Mouse (Mus musculus): ENCODE measurements around the gene Foxo1. TPM values are rescaled to one million over a fixed set of nuclear protein-coding genes. Genes with fewer than 3 reads are reported as not detected.

The Foxo1 gene
- polyA plus RNA-seq, 1 experiment from 2014 or later, result 9.0 TPM

DNA sequence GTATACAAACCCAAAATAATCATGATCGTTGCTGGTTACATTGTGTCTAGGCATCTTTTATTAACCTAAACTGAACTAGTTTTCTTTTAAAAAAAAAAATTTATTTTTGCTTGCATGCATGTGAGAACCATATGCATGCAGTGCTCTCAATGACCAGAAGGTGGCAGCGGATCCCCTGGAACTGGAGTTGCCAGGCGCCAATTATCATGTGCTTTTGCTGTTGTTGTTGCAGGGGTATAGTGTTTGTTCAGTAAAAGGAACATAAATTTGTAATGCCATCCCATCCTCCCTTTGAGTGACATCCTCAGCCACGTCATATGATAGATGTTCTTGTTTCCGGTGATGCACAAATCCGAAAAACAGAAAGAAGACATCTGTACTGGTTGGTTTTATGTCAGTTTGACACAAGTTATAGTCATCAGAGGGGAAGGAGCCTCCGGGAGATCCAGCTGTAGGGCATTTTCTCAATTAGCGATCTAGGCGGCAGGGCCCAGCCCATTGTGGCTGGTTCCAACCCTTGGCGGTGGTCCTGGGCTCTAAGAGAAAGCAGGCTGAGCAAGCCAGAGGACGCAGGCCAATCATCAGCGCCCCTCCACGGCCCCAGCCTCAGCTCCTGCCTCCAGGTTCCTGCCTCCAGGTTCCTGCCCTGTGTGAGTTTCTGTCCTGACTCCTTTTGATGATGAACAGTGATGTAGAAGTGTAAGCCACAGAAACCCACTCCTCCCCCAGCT, 5.5 kb upstream of the Foxo1 start:
- ATAC-seq (ENCODE audit: low read depth), result no peak
- peaks cover 18% of the 10 kb centered on the region for H3K27me3 ChIP-seq (replicated peaks; ENCODE audit: control insufficient read depth, insufficient read depth, low read length)

DNA sequence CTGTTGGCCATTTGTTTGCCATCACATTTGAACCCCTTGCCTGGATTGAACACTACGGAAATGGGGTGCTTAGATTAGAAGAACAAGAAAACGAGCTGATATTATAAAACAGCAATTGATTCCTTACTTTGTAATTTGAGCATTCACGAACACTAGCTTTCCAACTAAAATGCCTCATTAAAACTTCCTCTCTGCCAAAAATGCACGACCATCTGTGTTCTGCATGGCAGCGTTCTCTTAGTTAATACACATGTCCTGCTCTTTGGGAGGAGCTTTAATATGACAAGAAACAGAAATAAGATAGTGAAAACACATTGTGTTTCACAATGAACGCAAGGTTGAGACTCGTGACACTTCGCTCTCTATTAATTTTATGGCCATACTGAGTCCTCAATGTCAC, 3.8 kb upstream of the Foxo1 start:
- Histone ChIP-seq H3K36me3 (ENCODE audit: control insufficient read depth, insufficient read depth, low read length) (no peaks in the 10 kb centered on the region), H3K4me1 (ENCODE audit: control insufficient read depth, insufficient read depth, low read length) (peaks cover 6% of the 10 kb centered on the region; the same call in 1 of the 2 replicates), H3K4me2 (ENCODE audit: low read depth, low read length) (no peak overlapping the region), H3K9ac (ENCODE audit: low read depth, low read length) (no peak overlapping the region), H3K4me3 (ENCODE audit: low read depth, low read length) (no peak overlapping the region), H3K27ac (replicated peaks; ENCODE audit: low read depth, low read length) (no peak overlapping the region), H3K9me3 (ENCODE audit: control insufficient read depth, low read length) (no peaks in the 10 kb centered on the region), H3K27me3 (replicated peaks; ENCODE audit: control insufficient read depth, insufficient read depth, low read length) (peaks cover 14% of the 10 kb centered on the region)
- DNase-seq (ENCODE audit: low spot score) (no peak), ATAC-seq (ENCODE audit: low read depth) (no peak)
- 61% methylated on average over 8 of the region's 8 CpGs for WGBS

More for the DNA sequence above, 5.5 kb upstream of the Foxo1 start:
- H3K9me3 ChIP-seq (ENCODE audit: control insufficient read depth, low read length), result no peaks in the 10 kb centered on the region
- H3K27ac ChIP-seq (replicated peaks; ENCODE audit: low read depth, low read length), result no peak overlapping the region
- peaks cover 6% of the 10 kb centered on the region; the same call in 1 of the 2 replicates for H3K4me1 ChIP-seq (ENCODE audit: control insufficient read depth, insufficient read depth, low read length)
- H3K36me3 ChIP-seq (ENCODE audit: control insufficient read depth, insufficient read depth, low read length), result no peaks in the 10 kb centered on the region
- no peak overlapping the region for H3K4me3 ChIP-seq (ENCODE audit: low read depth, low read length)
- WGBS, result 42% methylated on average over 13 of the region's 13 CpGs
- no peak overlapping the region for H3K9ac ChIP-seq (ENCODE audit: low read depth, low read length)
- peak; percentile 76 for DNase-seq (ENCODE audit: low spot score)
- H3K4me2 ChIP-seq (ENCODE audit: low read depth, low read length), result no peak overlapping the region

DNA sequence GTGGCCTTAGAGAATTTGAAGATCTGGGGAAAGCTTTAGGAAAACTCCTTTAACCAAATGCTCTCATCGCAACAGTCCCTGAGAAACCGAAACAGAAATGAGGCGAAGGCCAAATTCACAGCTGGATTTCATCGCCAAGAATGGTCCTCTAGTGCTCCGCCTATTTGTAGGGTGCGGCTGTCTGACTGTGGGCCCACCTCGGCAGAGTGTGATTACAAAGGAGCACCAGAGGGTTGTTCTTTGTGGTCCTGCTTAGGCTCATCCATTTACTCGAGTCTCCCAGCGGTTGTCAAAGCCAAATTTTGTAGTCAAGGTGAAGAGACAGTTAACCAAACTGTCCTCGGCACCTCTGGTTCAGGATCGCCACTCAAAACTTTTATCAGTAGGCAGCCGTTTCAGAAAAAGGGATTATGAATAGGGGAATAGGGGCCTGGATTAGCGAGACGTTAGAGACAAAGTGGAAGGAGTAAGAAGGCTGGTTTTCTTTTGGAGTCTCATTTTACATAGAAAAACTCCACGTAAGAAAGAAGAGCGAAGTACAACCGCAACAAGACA, 1.5 kb upstream of the Foxo1 start:
- Histone ChIP-seq H3K36me3 (ENCODE audit: control insufficient read depth, insufficient read depth, low read length) (no peaks in the 10 kb centered on the region), H3K9me3 (ENCODE audit: control insufficient read depth, low read length) (no peaks in the 10 kb centered on the region), H3K4me3 (ENCODE audit: low read depth, low read length) (peak overlapping the region; percentile 93), H3K4me2 (ENCODE audit: low read depth, low read length) (peak overlapping the region; percentile 95), H3K9ac (ENCODE audit: low read depth, low read length) (peak overlapping the region; percentile 34; the same call in 1 of the 2 replicates), H3K27ac (replicated peaks; ENCODE audit: low read depth, low read length) (no peak overlapping the region), H3K27me3 (replicated peaks; ENCODE audit: control insufficient read depth, insufficient read depth, low read length) (peaks cover 14% of the 10 kb centered on the region), H3K4me1 (ENCODE audit: control insufficient read depth, insufficient read depth, low read length) (peaks cover 13% of the 10 kb centered on the region)
- no peak for DNase-seq (ENCODE audit: low spot score)
- no peak for ATAC-seq (ENCODE audit: low read depth)
- 7% methylated on average over 17 of the region's 17 CpGs for WGBS

DNA sequence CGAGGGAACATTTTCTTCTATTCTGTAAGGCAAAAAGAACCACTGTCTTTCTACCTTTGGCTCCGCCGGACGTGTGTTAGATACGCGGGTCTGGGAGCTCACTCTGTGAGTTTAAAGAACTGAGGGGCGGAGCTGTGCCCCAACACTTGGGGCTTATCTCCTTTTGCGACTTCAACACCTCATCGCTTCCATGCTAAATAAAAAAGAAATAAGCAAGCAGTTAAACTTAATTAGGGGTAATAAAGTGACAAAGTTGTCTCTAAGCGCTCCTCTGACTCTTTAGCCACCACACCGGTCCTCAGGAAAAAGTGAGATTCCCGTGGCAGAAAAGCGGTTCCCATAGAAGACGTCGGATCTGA, 864 bp upstream of the Foxo1 start:
- DNase-seq (ENCODE audit: low spot score), result no peak
- H3K36me3 ChIP-seq (ENCODE audit: control insufficient read depth, insufficient read depth, low read length), result no peaks in the 10 kb centered on the region
- WGBS, result under 1% methylated on average over 15 of the region's 15 CpGs

DNA sequence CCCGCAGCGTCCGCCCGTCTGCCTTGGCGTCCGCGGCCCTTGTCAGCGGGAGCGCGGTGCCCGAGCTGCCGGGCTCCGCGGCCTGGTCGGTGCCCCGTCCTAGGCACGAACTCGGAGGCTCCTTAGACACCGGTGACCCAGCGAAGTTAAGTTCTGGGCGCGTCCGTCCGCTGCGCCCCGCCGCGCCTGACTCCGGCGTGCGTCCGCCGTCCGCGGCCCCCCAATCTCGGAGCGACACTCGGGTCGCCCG, 276 bp downstream of the Foxo1 start:
- H3K9me3 ChIP-seq (ENCODE audit: control insufficient read depth, low read length), result no peaks in the 10 kb centered on the region
- DNase-seq (ENCODE audit: low spot score) (no peak), ATAC-seq (ENCODE audit: low read depth) (no peak)
- peaks cover 14% of the 10 kb centered on the region for H3K27me3 ChIP-seq (replicated peaks; ENCODE audit: control insufficient read depth, insufficient read depth, low read length)
- 0% methylated on average over 18 of the region's 40 CpGs for WGBS
- H3K4me3 ChIP-seq (ENCODE audit: low read depth, low read length), result peak overlapping the region; percentile 93
- peak overlapping the region; percentile 83 for H3K9ac ChIP-seq (ENCODE audit: low read depth, low read length)
- H3K36me3 ChIP-seq (ENCODE audit: control insufficient read depth, insufficient read depth, low read length), result no peaks in the 10 kb centered on the region
- H3K27ac ChIP-seq (replicated peaks; ENCODE audit: low read depth, low read length), result peak overlapping the region; percentile 86
- peak overlapping the region; percentile 95 for H3K4me2 ChIP-seq (ENCODE audit: low read depth, low read length)
- H3K4me1 ChIP-seq (ENCODE audit: control insufficient read depth, insufficient read depth, low read length), result peaks cover 13% of the 10 kb centered on the region

More for the DNA sequence above, 864 bp upstream of the Foxo1 start:
- no peak for ATAC-seq (ENCODE audit: low read depth)
- H3K27ac ChIP-seq (replicated peaks; ENCODE audit: low read depth, low read length), result no peak overlapping the region
- peak overlapping the region; percentile 83 for H3K9ac ChIP-seq (ENCODE audit: low read depth, low read length)
- no peaks in the 10 kb centered on the region for H3K9me3 ChIP-seq (ENCODE audit: control insufficient read depth, low read length)
- peaks cover 14% of the 10 kb centered on the region for H3K27me3 ChIP-seq (replicated peaks; ENCODE audit: control insufficient read depth, insufficient read depth, low read length)
- H3K4me1 ChIP-seq (ENCODE audit: control insufficient read depth, insufficient read depth, low read length), result peaks cover 13% of the 10 kb centered on the region
- peak overlapping the region; percentile 93 for H3K4me3 ChIP-seq (ENCODE audit: low read depth, low read length)
- H3K4me2 ChIP-seq (ENCODE audit: low read depth, low read length), result peak overlapping the region; percentile 95

DNA sequence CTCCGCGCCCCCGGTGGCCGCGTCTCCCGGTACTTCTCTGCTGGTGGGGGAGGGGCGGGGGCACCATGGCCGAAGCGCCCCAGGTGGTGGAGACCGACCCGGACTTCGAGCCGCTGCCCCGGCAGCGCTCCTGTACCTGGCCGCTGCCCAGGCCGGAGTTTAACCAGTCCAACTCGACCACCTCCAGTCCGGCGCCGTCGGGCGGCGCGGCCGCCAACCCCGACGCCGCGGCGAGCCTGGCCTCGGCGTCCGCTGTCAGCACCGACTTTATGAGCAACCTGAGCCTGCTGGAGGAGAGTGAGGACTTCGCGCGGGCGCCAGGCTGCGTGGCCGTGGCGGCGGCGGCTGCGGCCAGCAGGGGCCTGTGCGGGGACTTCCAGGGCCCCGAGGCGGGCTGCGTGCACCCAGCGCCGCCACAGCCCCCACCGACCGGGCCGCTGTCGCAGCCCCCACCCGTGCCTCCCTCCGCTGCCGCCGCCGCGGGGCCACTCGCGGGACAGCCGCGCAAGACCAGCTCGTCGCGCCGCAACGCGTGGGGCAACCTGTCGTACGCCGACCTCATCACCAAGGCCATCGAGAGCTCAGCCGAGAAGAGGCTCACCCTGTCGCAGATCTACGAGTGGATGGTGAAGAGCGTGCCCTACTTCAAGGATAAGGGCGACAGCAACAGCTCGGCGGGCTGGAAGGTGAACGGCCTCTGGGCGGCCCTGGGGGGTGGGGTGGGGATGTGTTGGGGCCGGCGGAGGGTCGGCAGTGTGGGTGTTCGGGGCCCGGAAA, 789 bp downstream of the Foxo1 start:
- WGBS, result 2% methylated on average over 37 of the region's 89 CpGs
- Histone ChIP-seq H3K27ac (replicated peaks; ENCODE audit: low read depth, low read length) (peak overlapping the region; percentile 86), H3K36me3 (ENCODE audit: control insufficient read depth, insufficient read depth, low read length) (no peaks in the 10 kb centered on the region), H3K9me3 (ENCODE audit: control insufficient read depth, low read length) (no peaks in the 10 kb centered on the region), H3K4me1 (ENCODE audit: control insufficient read depth, insufficient read depth, low read length) (peaks cover 13% of the 10 kb centered on the region), H3K4me3 (ENCODE audit: low read depth, low read length) (peak overlapping the region; percentile 93), H3K4me2 (ENCODE audit: low read depth, low read length) (peak overlapping the region; percentile 95), H3K27me3 (replicated peaks; ENCODE audit: control insufficient read depth, insufficient read depth, low read length) (peaks cover 14% of the 10 kb centered on the region), H3K9ac (ENCODE audit: low read depth, low read length) (peak overlapping the region; percentile 83)
- DNase-seq (ENCODE audit: low spot score) (no peak), ATAC-seq (ENCODE audit: low read depth) (peak; percentile 3; the same call in 1 of the 2 replicates)

DNA sequence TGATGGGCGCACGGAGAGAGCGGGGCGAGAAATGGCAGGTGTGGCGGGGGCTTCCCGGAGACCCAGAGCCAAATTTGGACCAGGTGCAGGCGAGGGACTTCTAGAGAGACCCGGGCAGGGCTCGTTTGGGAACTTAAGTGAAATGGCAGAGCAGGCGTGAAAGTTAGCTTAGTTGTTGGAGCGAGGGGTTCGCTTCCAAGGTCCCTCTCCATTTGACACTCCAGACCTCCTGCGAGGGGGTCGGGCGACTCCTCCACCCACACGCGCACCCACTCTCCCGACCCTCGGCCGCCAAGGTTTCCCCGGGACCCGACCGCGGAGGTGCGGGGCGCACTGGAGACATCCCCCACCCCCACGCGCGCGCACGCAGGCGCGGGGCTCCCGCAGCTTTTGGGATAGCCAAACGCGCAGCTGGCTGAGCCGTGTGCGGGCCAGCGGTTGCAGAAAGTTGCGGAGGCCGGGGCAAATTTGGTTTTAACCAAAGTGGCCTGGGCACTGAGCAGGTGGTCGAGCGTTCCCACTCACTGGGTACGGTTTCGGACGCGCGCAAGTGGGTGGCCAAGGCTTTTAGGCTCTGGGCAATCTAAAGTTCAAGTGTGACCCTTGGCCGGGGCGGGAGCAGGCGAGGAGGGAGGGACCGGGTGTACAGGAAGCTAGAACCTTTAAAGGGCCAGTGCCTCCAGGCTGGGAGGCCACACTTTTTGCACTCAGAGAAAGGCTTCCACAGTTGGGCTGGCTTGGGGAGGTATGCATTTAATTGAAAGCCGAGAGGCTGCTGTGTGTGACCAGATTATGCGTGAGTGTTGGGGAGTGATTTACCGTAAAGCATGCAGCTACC, 1.6 kb downstream of the Foxo1 start:
- peaks cover 13% of the 10 kb centered on the region for H3K4me1 ChIP-seq (ENCODE audit: control insufficient read depth, insufficient read depth, low read length)
- ATAC-seq (ENCODE audit: low read depth) (no peak), DNase-seq (ENCODE audit: low spot score) (peak; percentile 73)
- peaks cover 14% of the 10 kb centered on the region for H3K27me3 ChIP-seq (replicated peaks; ENCODE audit: control insufficient read depth, insufficient read depth, low read length)
- peak overlapping the region; percentile 93 for H3K4me3 ChIP-seq (ENCODE audit: low read depth, low read length)
- no peak overlapping the region for H3K27ac ChIP-seq (replicated peaks; ENCODE audit: low read depth, low read length)
- no peaks in the 10 kb centered on the region for H3K36me3 ChIP-seq (ENCODE audit: control insufficient read depth, insufficient read depth, low read length)
- peak overlapping the region; percentile 83 for H3K9ac ChIP-seq (ENCODE audit: low read depth, low read length)
- H3K4me2 ChIP-seq (ENCODE audit: low read depth, low read length), result peak overlapping the region; percentile 95
- WGBS, result under 1% methylated on average over 43 of the region's 55 CpGs
- no peaks in the 10 kb centered on the region for H3K9me3 ChIP-seq (ENCODE audit: control insufficient read depth, low read length)

DNA sequence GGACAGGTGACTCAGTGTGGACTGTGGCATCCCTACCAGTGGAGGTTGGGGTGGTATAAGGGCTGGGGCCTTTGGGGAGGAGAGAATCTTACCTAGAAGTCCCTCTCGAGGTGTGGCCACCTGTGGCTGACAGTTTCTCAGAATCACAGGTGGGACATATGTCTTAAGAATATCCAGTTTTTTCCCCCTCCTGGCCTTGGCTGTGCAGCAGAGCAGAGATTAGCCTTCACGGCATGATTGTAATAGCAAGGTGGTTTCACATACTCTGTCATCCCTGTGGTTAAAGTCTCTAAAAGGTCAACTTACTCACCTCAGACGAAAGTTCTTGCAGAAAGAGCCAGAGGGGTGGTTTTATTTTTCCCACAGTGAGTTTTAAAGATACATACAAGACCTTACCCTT, 2.4 kb downstream of the Foxo1 start:
- no peaks in the 10 kb centered on the region for H3K9me3 ChIP-seq (ENCODE audit: control insufficient read depth, low read length)
- no peaks in the 10 kb centered on the region for H3K36me3 ChIP-seq (ENCODE audit: control insufficient read depth, insufficient read depth, low read length)
- H3K4me3 ChIP-seq (ENCODE audit: low read depth, low read length), result peak overlapping the region; percentile 93
- peak overlapping the region; percentile 83 for H3K9ac ChIP-seq (ENCODE audit: low read depth, low read length)
- DNase-seq (ENCODE audit: low spot score) (no peak), ATAC-seq (ENCODE audit: low read depth) (no peak)
- no peak overlapping the region for H3K27ac ChIP-seq (replicated peaks; ENCODE audit: low read depth, low read length)
- peaks cover 13% of the 10 kb centered on the region for H3K4me1 ChIP-seq (ENCODE audit: control insufficient read depth, insufficient read depth, low read length)
- H3K27me3 ChIP-seq (replicated peaks; ENCODE audit: control insufficient read depth, insufficient read depth, low read length), result peaks cover 12% of the 10 kb centered on the region
- H3K4me2 ChIP-seq (ENCODE audit: low read depth, low read length), result peak overlapping the region; percentile 95
- 26% methylated on average over 3 of the region's 3 CpGs for WGBS

Measured in embryonic facial prominence, embryonic 14.5 days (tissue).